Mouse (Mus musculus) intestine, postnatal 0 days (tissue): ENCODE measurements around the gene Creb3l2. TPM values are rescaled to one million over a fixed set of nuclear protein-coding genes. Genes with fewer than 3 reads are reported as not detected.

Experiments
- ATAC-seq: fragments of 200-750 bp; cut with Nextera tagmentation; 2 replicates; pipeline ENCODE4 v1.8.0; 2017; ENCODE audit warnings: mild to moderate bottlenecking, moderate TSS enrichment, moderate library complexity
- H3K27ac ChIP-seq: fragments of 300-500 bp; sonication (generic); 2 replicates; pipeline ENCODE4 v1.5.1; 2014; ENCODE audit warnings: mild to moderate bottlenecking, low read depth, low read length, moderate library complexity
- H3K27me3 ChIP-seq: fragments of 300-500 bp; sonication (generic); replicated peaks from 2 replicates; pipeline ENCODE4 v1.6.1; 2014; ENCODE audit warnings: low read length, mixed read lengths; ENCODE audit not compliant: control insufficient read depth, insufficient read depth
- H3K36me3 ChIP-seq: fragments of 300-500 bp; sonication (generic); 2 replicates; pipeline ENCODE4 v1.6.1; 2014; ENCODE audit warnings: mild to moderate bottlenecking, moderate library complexity; ENCODE audit not compliant: control insufficient read depth, insufficient read depth
- H3K4me1 ChIP-seq: fragments of 300-500 bp; sonication (generic); replicated peaks from 2 replicates; pipeline ENCODE4 v1.6.1; 2014; ENCODE audit warnings: antibody characterized with exemption, low read length, mixed read lengths; ENCODE audit not compliant: control insufficient read depth, insufficient read depth
- H3K4me2 ChIP-seq: fragments of 300-500 bp; sonication (generic); replicated peaks from 2 replicates; pipeline ENCODE4 v1.6.1; 2014; ENCODE audit warnings: low read depth, mild to moderate bottlenecking, moderate library complexity
- H3K4me3 ChIP-seq: fragments of 300-500 bp; sonication (generic); 2 replicates; pipeline ENCODE4 v1.5.1; 2014; ENCODE audit warnings: low read depth, low read length
- H3K9ac ChIP-seq: fragments of 300-500 bp; sonication (generic); 2 replicates; pipeline ENCODE4 v1.6.1; 2014; ENCODE audit warnings: mild to moderate bottlenecking, low read depth, low read length
- H3K9me3 ChIP-seq: fragments of 300-500 bp; sonication (generic); 2 replicates; pipeline ENCODE4 v1.6.1; 2016; ENCODE audit warnings: mixed run types; ENCODE audit not compliant: control insufficient read depth
- CTCF ChIP-seq: sonication (generic); IDR thresholded peaks from 2 replicates; pipeline ENCODE4 v1.5.1; 2016; ENCODE audit warnings: low read depth, mild to moderate bottlenecking, control low read depth, antibody characterized with exemption, moderate library complexity
- WGBS: fragments of 180-500 bp; shearing (Covaris S2); extraction: QIAGEN DNeasy Blood & Tissue Kit; methylation state at CpG from one replicate; pipeline ENCODE4 v1.1.7; 2014; 5-methylcytosine and 5-hydroxymethylcytosine counted together
- polyA plus RNA-seq: library from polyadenylated mRNA; unstranded; fragments of >200 nt; fragmentation: Nextera tagmentation; extraction: Ambion mirVana; gene quantifications from 2 replicates; pipeline ENCODE4 v1.2.1, GENCODE M21; 2015

Gene Creb3l2
- polyA plus RNA-seq, 1 experiment from 2014 or later = 10.0 TPM

DNA sequence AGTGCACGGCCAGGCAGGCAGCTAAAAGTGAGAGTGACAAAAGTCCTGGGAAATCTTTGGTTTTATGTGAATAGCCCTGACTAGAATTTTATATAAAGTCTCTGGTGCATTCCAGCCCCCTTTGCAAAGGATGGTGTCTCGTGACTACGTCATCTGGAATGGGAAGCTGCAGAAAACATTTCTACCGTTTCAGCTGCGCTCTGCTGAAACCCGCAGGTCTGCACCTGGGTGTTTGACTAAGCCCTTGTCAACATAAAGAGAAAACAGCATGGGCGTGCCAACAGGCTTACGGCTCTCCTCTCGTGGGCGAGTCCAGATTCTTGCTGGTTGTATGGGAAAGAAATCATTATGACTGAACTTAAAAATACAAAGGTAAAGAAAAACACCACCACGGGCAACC lies 13.9 kb downstream of the Creb3l2 start:
- no peaks in the 10 kb centered on the region for H3K9me3 ChIP-seq
- H3K9ac ChIP-seq = no peak overlapping the region
- no peak for ATAC-seq
- H3K36me3 ChIP-seq = 0 out of 2 replicates have a peak, but pooled peaks cover 11% of the 10 kb centered on the region
- H3K4me3 ChIP-seq = no peak overlapping the region
- 36% methylated on average over 11 of the region's 11 CpGs for WGBS
- 0 out of 2 replicates have a peak overlapping the region, but pooled peaks have one; percentile 21 for H3K4me2 ChIP-seq
- no peaks in the 10 kb centered on the region for H3K27me3 ChIP-seq
- peaks cover 6% of the 10 kb centered on the region; the same call in 1 of the 2 replicates for H3K4me1 ChIP-seq
- no peak for TF ChIP-seq CTCF
- H3K27ac ChIP-seq = no peak overlapping the region

DNA sequence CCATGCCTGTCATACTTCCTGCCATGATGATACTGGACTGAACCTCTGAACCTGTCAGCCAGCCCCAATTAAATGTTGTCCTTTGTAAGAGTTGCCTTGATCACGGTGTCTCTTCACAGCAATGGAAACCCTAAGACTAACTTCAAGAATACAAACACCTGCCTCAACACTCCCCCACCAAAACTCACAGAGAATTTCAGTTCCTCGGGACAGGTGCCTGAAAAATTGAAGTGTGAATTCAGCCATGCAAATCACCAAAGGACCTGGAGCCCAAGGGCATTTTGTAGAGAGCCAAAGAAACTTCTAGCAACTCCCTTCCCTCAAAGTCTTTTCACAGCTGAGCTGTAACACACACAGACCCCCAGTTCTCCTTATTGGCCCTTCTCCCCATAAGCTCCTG lies 15.3 kb downstream of the Creb3l2 start:
- no peak for TF ChIP-seq CTCF
- Histone ChIP-seq H3K9ac (no peak overlapping the region), H3K36me3 (0 out of 2 replicates have a peak, but pooled peaks cover 11% of the 10 kb centered on the region), H3K4me3 (no peak overlapping the region), H3K27ac (no peak overlapping the region), H3K27me3 (no peaks in the 10 kb centered on the region), H3K4me1 (peaks cover 6% of the 10 kb centered on the region; the same call in 1 of the 2 replicates), H3K9me3 (no peaks in the 10 kb centered on the region), H3K4me2 (no peak overlapping the region)
- WGBS = 94% methylated on average over 2 of the region's 2 CpGs
- ATAC-seq = no peak

DNA sequence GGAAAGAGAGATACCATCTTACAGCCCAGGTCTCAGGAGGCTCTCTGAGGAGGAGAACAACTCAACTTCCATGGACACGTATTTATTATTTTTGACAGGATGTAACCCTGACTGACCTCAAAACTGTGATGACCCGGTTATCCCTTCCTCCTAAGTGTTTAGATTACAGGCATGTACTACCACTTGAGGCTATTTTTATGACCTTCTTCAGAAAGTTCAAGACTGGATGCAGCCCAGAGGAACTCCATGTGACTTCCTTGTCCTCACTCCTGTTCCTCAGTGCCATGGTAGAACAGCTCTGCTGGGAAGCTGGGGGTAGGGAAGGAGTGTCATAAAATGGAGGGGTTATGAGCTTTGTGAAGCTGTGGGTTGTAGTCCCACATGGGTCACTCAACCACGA lies 16.1 kb downstream of the Creb3l2 start:
- H3K36me3 ChIP-seq = 0 out of 2 replicates have a peak, but pooled peaks cover 11% of the 10 kb centered on the region
- peaks cover 6% of the 10 kb centered on the region; the same call in 1 of the 2 replicates for H3K4me1 ChIP-seq
- no peak for TF ChIP-seq CTCF
- 66% methylated on average over 3 of the region's 3 CpGs for WGBS
- H3K9ac ChIP-seq = no peak overlapping the region
- no peaks in the 10 kb centered on the region for H3K27me3 ChIP-seq
- H3K9me3 ChIP-seq = no peaks in the 10 kb centered on the region
- H3K4me2 ChIP-seq = no peak overlapping the region
- ATAC-seq = no peak
- H3K27ac ChIP-seq = no peak overlapping the region
- H3K4me3 ChIP-seq = no peak overlapping the region

DNA sequence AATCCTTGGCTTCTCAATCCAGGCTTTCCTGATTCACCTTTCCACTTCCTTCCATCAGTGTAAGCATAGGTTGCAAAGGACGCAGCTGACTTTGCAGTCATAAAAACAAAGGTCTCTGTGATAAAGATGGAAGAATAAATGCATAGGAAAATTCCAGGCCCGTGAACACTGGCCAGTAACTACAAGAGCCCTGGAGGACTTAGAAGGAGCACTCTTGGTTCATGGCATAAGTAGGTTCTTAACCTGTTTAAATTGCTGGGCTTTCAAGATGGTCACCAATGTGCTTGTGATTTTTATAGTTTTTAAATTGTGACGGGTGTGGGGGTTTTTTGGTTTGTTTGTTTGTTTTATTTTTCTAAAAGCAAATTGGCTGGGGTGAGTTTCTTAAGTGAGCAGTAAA lies 16.9 kb downstream of the Creb3l2 start:
- Histone ChIP-seq H3K27me3 (no peaks in the 10 kb centered on the region), H3K9ac (no peak overlapping the region), H3K4me1 (peaks cover 3% of the 10 kb centered on the region; the same call in 1 of the 2 replicates), H3K4me3 (no peak overlapping the region), H3K36me3 (0 out of 2 replicates have a peak, but pooled peaks cover 11% of the 10 kb centered on the region), H3K27ac (no peak overlapping the region), H3K9me3 (no peaks in the 10 kb centered on the region), H3K4me2 (no peak overlapping the region)
- ATAC-seq = no peak
- TF ChIP-seq CTCF = no peak
- WGBS = 72% methylated on average over 3 of the region's 3 CpGs

DNA sequence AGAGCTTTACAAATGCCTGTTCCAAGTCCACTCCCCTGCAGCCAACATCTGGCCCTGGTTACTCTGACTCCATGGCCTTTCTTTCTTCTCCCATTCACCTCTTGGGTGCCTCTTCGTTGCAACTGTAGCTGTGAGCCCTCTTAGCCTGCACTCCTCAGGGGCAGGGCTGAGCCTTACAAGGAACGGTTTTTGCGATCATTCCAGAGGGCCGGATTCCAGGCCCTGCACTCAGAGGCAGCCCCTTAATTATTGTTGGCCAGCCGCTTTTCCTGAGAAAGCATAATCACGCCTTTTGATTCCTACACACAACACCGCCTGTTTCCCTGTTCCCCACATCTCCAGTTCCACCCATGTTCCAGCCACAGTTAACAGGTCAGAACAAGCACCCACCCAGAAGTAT lies 17.6 kb downstream of the Creb3l2 start:
- Histone ChIP-seq H3K4me1 (0 out of 2 replicates have a peak, but pooled peaks cover 3% of the 10 kb centered on the region), H3K27me3 (no peaks in the 10 kb centered on the region), H3K36me3 (0 out of 2 replicates have a peak, but pooled peaks cover 11% of the 10 kb centered on the region), H3K4me3 (no peak overlapping the region), H3K9ac (no peak overlapping the region), H3K9me3 (no peaks in the 10 kb centered on the region), H3K27ac (peak overlapping the region; percentile 23; the same call in 1 of the 2 replicates), H3K4me2 (no peak overlapping the region)
- no peak for ATAC-seq
- TF ChIP-seq CTCF = no peak
- 48% methylated on average over 7 of the region's 7 CpGs for WGBS

DNA sequence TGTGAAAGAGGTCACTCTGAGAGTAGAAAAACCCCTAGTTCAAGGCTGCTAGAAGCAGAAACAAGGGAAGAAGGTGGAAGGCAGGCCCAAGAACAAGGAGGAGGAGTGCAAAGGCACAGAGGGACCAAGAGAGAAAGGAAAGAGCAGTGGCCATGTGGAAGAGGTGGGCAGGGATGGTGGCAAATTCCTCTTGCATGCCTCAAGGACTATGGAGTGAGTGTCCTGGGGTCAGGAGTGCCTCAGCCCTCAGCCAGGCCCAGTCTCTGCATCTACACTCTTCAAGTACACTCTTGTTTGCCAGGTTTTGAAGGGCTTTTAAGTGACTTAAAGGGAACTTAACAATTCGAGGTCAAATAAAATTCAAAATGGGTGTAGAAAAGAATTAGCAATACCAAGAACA lies 18.6 kb downstream of the Creb3l2 start:
- H3K27me3 ChIP-seq = no peaks in the 10 kb centered on the region
- no peak for TF ChIP-seq CTCF
- H3K9me3 ChIP-seq = no peaks in the 10 kb centered on the region
- H3K36me3 ChIP-seq = 0 out of 2 replicates have a peak, but pooled peaks cover 13% of the 10 kb centered on the region
- H3K9ac ChIP-seq = no peak overlapping the region
- H3K27ac ChIP-seq = no peak overlapping the region
- 68% methylated on average over 1 of the region's 1 CpGs for WGBS
- H3K4me1 ChIP-seq = peaks cover 3% of the 10 kb centered on the region; the same call in 1 of the 2 replicates
- no peak for ATAC-seq
- no peak overlapping the region for H3K4me3 ChIP-seq
- no peak overlapping the region for H3K4me2 ChIP-seq
